Mouse (Mus musculus) 416B (cell line): Measurements from ENCODE around the gene Kcna1.

Experiments
- DNase-seq: peaks from one replicate; pipeline ENCODE4 v3.0.0; 2011; ENCODE audit warnings: low read depth

Gene Kcna1

GRCm38 (mm10) chr6:126597741-126598140 is 48.4 kb downstream of the Kcna1 start:
- DNase-seq: no peak

DNA sequence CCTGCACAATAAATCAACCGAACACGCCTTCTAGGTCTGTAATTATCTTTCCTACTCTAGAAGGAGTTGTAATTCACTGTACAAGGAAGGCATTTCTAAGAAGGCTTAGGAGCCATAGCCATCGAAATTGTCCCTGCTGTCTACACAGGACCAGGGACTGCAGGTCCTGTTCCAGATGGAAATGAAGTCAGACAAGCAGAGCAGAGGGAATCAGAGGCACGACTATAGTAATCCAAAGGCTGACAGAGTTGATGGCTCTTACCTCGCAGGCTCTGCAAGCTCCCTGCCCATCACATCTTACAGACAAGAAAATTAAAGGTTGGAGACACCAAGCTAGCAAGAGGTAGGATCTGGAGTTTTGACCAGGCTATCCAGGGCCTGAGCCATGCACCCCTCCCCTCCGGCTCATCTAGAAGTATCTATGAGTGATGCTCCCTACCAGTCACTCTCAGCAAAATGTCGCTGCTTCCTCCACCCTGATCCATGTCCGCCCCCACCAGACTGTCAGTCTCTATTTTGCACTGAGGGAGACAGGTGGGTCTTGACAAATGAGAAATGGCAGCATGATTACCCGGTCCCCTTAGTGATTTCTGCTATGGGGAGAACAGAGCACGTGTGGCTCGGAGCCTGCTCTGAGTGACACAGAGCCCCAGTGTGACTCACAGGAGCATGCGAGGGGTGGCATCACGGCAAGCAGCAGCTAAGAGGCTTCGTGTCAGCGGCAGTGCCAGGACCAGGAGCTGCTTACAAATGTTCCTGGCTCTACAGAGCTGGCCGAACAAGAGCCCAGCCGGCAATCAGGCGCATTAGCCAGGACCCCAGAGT is 50.2 kb downstream of the Kcna1 start:
- no peak for DNase-seq

- DNase-seq: no peak
These were observed 51.1 kb downstream of the Kcna1 start for GRCm38 (mm10) chr6:126595130-126595529.

- DNase-seq: no peak
These were observed 51.8 kb downstream of the Kcna1 start for GRCm38 (mm10) chr6:126594365-126594764.

DNA sequence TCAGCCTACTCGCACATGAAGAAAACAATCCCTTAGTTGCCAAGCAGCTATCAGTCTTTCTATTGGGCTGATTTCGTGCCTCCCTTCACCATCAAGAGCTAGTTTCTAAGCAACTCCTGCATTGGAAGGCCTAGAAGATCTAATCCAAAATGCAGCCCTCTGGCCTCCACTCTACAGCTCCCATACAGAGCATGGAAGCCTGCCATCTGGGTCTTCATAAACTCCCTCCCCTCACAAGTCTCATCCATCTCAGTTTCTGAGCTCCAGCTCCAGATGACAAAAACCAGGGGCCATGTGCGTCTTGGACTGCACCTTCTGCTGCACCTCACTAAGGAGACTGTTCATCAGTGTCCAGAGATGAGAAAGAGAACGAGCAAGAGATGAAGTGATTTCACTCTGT is 52.8 kb downstream of the Kcna1 start:
- no peak for DNase-seq
